Mouse (Mus musculus) myocyte (in vitro differentiated cells): Measurements from ENCODE around the gene Smarce1.

Experiments used
- POLR2A ChIP-seq: IDR thresholded peaks from one replicate; pipeline ENCODE4 v1.6.1; 2011; ENCODE audit warnings: low read depth, mild to moderate bottlenecking, control low read depth, moderate library complexity; ENCODE audit not compliant: insufficient read length
- POLR2AphosphoS2 ChIP-seq: IDR thresholded peaks from one replicate; pipeline ENCODE4 v1.6.1; 2011; ENCODE audit warnings: low read depth, control low read depth; ENCODE audit not compliant: insufficient read length
- TCF12 ChIP-seq: IDR thresholded peaks from one replicate; pipeline ENCODE4 v1.6.1; 2011; ENCODE audit warnings: mild to moderate bottlenecking, control low read depth; ENCODE audit not compliant: poor library complexity, insufficient read depth, severe bottlenecking
- TCF3 ChIP-seq: IDR thresholded peaks from one replicate; pipeline ENCODE4 v1.6.1; 2011; ENCODE audit warnings: low read depth, control low read depth; ENCODE audit not compliant: insufficient read length
- USF1 ChIP-seq: IDR thresholded peaks from one replicate; pipeline ENCODE4 v1.6.1; 2011; ENCODE audit warnings: low read depth, mild to moderate bottlenecking, control low read depth, moderate library complexity

DNA sequence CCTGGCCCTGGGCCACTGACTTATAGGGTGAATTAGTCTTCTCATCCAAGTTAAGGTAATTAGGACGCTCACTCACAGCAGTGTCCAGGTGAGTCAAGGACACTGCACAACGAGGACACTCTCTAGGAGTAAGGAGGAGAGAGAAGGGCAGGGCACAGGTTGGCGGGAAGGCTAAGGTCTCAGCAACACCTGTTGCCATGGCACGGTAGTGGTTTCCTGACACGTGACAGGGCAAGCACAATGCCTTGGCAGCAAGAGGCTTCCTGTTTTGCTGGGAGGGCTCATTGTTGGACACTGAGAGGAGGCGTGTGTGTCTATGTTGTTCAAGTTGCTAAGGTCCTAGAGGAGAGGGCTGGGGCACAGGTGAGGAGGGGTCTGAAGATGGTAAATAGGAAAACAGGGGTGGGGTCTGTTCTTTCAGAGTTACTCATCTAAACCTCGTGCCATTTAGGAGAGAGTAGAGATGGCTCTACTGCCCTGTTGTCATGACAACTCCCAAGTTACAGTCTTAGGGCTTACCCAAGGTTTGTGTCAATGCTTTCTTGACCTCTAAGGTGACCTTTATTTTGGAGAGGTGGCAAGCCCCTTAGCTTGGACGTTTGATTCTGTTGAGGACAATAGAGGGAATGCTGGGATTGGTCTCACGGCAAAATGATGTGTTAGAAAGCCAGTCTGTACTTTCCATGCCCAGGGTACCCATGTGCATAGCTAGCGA, 67.7 kb downstream of the Smarce1 start:
- TF ChIP-seq POLR2A = no peak
- no peak for TF ChIP-seq TCF3
- TF ChIP-seq TCF12 = no peak
- no peak for TF ChIP-seq POLR2AphosphoS2
- no peak for TF ChIP-seq USF1
